Mouse (Mus musculus) yolk sac, embryonic 10.5 days (tissue): ENCODE data around the gene Lclat1.

ENCODE experiments used
- DNase-seq: peaks from one replicate; pipeline ENCODE4 v3.0.0-alpha.2; 2017; ENCODE audit warnings: low spot score

Lclat1 gene

DNA sequence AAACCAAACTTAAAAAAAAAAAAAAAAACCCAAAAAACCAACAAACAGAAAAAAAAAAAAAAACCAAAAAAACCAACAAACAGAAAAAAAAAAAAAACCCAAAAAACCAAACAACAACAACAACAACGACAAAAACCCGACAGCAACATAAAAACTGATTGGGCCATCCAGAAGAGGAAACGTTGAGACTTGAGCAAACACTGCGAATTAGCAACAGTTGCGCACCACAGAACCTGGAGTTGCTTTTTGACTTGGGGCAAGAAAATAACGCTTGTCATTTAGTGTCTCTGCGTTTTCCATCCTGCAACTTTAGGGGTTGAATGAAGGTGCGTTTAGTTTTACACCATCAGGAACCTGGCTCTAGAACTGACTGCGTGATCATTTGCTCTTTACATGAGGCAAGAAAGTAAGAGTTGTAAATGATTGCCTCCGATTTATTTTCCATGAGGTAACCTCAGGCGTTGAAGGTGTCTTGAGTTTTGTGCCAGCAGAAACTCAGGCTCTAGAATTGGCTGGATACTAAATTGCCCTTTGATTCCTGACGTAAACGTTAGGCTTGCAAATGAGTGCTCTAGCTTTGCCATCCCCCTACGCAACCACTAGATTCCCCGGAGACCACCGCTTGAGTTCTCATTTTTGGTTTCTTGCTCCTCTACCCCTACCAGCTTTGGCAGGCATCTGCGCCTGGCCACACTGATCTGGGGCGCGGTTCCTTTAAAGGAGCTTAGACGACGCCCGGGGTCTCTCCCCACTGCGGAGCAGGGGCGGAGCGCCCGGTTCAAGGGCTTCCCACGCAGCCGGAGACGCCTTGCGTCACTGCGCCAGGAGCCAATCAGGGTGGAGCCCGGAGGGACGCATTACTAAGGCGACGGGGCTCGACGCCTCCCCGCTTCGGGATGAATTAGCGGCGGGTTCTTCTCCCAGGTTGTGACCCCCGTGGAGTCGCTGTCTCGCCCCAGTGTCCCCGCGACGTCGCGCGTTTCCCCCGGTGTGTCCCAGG lies at the start of gene Lclat1:
Gene Lclat1, plus strand, starts transcription at position 828 of the 1,000 bp plus-strand sequence.
- peak; percentile 92 for DNase-seq

DNA sequence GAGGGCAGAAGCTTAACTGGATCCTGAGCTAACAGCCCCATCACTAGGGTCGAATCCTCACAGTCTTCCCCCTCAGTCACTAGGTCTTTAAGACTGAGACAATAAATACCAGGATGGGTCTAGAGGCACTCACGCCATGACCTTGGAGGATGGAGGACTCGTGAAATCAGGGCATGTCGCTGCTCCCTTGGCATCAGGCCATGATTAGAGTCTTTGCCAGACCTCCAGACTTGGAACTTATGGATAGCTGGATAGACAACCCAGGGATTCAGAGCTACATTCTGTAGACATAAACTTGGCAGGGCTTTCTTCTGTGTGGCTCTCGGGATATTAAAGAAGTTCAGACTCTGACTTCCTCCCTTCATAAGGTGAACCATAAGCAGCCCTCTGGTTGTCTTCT lies 49.5 kb upstream of the Lclat1 start:
- DNase-seq, result no peak

DNA sequence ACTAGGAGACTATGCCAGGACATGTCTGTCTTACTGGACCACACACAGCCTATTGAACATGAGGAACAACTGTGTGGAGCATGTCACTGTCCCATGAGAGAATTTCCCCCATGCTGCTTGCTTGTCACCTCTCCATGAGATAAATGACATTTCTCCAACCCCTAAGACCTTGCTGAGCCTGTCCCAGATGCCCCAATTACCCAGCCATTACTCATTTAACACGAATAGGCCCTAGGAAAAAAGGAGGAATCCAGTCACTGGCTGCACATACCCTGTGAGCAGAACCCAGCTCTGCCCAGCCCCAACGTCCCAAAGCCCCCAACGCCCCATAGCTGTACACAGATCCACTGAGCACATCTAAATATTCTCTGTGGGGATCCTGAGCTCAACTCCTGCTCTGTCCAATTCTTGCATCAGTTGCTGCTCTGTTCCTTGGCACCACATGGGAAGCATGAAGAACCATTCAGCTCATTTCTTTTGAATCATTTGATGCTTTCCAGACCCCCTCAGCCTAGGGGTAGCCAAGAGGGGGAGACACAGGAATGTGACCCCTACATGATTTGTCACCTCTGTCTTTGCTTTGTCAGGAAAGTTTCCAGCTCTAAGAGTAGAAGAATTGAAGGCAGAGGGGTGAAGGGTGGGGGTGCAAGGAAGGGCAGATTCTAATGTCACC lies 47.4 kb upstream of the Lclat1 start:
- peak; percentile 6 for DNase-seq

DNA sequence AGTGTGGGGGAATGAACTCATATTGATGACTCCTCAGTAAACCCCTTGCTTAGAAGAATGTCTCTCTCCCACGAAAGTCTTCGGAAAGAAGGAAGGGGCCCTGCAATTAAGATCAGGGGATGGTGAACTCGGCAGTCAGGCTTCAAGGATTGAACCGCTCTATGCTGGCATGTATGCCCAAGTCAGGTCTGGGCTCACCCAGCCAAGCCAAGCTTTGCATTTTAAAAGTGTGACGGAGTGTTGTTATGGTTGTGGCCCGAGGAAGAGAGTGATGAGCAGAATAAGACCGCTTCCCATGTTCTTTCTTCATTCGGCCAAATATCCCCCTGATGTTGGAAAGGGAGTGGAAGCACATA lies 46.9 kb upstream of the Lclat1 start:
- DNase-seq, result no peak

DNA sequence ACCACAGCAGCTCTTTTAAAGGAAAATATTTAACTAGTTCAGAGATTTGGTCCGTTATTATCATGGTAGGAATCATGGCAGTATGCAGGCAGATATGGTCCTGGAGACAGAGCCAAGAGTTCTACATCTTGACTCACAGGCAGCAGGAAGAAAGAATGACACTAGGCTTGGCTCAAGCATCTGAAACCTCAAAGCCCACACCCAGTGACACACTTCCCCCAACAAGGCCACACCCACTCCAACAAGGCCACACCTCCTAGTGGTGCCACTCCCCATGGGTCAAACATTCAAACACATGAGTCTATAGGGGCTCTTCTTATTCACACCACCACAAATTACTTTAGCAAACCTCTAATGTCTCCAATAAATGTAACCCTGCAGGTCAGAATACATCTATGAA lies 45.1 kb upstream of the Lclat1 start:
- no peak for DNase-seq

DNA sequence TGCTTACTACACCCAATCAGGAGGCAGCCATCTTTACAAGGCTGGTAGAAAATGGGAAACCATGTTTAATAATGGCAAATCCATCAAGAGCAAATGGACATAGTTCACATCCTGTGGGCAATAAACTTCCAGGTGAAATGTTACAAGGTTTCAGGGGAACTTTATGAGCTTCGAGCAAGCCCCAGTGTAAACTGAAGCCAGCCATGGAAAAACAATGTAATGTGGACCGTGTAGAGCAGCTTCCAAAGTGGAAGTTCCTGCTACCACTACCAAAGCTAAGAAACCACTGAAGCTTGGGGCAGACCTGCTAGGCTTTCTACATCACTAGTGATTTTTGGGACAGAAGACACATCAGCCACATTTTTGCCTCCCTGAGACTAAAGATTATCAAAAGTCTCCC lies 44.5 kb upstream of the Lclat1 start:
- DNase-seq, result no peak

DNA sequence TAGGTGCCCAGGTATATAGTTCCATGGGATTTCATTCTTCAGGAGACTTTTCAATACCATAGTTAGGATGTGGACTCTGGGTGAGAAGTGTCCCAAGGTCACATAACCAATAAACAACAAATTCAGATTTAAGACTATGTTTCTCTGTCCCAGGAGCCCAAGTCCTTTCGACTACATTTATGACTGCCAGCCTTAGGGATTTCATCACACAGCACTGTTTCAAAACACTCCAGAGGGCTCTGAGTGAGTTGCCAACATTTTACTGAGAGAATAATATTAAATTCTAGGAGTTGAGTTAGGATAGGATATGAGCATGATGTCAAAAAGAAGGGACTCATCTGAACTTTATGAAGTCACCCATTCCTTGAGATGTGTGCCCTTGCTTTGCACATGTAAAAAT lies 44.0 kb upstream of the Lclat1 start:
- DNase-seq, result no peak

DNA sequence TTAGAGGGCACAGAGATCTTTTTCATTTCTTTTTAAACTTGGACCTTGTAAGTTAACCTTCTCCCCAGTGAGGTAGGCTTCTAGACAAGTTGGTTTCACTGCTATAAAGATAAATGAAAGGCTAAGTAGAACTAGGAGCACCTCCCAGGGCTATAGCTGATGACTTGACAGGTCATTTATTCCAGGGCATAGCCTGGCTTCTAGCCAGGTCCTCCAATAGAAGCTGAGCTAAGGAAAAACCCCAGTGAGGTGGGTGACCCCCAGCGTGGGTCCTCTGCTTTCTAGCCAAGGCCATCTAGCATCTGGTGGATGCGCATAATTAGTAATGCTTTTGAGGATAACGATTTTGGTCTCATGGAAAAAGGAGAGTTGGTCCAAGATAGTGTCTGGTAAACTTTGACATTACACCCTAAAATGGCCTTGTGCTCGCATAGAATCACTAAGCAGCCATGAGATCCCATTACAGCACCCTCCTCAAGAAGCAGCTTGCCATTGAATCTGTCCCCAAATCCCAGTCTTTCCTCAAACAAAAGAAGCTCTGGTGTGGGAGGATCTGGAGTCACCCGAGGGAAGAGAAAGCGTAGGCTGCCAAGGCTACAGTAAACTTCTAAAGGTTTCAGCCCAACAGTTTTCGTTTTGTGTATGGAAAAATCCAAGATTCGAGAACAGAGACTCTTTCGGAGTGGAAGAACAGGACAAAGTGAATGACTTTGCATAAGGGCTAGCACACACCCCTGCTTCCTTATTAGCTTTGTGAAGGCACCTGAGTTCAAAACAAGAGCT lies 41.2 kb upstream of the Lclat1 start:
- DNase-seq, result no peak

DNA sequence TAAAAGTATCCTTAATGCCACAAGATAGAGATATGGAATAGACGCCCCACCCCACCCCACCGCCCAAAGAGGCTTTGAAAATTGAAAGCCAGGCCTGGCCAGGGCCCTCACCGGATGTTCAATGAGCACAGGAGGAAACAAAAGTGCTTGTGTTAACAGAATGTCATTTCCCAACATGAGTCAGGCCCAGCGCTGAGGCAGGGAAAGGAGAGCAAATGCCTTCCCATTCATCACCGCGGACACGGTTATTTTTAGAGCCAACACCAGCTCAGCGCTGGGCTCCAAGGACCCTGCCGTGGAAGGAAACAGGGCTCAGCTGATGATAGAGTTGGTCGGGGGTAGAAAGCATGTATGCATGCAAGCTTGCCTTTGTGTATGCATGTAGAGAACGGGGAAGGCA lies 40.4 kb upstream of the Lclat1 start:
- peak; percentile 28 for DNase-seq

DNA sequence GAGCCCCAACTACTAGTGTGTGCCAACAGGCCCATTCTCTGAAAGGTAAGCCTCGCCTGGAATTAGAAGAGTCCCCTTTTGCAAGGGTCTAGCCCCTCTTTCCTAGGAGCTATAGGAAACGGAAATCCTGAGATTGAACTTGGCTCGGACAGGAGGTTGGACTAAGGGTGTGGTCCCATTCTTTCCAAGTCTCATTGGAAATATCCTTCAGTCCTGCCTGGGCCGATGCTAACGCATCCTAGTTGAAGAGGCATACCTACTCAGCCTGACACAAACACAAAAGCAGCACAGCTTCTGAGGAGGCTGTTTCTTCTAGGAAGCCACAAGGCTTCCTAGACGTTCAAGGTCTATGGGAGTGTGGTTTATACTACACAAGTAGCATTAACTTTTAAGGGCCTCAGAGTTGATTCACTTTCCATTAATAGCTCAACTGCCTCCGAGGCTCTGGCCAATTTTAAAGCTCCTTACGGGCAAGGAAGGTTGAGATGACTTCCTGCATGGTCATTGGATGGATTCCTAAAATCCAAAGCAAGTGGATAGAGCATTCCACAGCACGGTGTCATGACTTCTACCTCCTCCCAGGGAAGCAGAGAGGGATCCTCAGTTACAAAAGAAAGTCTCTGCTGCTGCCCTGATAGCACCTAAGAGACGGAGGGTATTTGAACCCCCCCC lies 39.3 kb upstream of the Lclat1 start:
- DNase-seq, result no peak

DNA sequence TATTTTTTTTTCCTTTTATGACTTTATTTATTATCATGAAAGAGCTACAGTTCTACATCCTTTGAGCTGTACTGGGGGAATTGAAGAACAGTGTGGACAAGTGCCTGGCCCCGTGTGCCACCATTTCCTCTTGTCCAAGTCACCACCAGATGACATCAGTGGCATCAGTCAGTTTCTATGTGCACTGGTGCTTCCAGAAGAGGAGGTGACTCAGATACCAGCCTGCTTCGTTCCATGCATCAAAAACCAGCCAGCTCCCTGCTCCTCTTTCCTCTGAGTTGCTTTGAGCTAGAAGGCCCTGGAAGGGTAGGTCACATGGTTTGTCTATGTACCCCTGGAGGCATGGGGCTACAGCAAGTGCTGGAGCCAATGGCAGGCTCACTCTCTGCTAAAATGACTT lies 37.3 kb upstream of the Lclat1 start:
- DNase-seq, result no peak

DNA sequence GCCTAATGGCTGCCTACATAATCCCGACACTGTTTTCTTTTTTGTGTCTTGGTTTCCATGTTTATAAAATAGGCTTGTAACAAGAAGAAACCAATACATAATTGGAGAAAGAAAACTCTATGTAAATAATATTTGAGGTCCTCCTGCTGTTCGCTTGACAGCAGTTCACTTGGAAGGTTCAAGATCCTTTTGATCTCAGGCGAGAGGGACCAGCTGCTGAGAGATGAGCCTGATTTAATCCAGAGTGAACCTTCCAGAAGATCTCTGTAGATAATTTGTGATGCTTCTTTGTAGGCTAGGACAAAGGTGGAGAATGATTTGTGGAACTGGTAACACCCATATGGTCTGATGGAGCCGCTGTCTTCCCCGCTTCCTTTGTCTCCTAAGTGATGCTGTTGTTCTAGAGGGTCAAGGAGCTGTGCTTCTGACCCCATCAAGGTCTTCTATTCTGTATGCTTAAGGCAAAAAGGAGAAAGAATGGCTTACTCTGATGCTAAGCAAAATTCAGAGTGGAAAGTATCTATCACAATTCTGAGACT lies 36.0 kb upstream of the Lclat1 start:
- no peak for DNase-seq

DNA sequence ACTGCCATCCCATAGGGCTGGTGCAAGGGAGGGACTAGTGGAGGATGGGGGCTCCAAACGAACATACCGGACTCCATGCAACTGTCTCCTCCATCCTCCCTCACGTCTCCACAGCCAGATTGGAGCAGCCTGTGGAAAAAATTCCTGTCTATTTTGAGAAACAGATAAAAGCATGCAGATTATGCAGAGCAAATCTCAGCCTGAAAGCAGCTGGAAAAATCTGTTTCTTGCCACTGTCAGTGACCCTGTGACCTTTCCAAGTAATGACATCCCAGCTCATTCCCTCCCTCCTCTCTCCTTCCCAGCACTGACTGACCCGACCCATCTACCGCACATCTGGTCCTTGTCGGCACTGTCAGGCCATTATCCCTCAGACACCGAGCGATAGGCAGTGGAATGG lies 35.5 kb upstream of the Lclat1 start:
- peak; percentile 61 for DNase-seq

DNA sequence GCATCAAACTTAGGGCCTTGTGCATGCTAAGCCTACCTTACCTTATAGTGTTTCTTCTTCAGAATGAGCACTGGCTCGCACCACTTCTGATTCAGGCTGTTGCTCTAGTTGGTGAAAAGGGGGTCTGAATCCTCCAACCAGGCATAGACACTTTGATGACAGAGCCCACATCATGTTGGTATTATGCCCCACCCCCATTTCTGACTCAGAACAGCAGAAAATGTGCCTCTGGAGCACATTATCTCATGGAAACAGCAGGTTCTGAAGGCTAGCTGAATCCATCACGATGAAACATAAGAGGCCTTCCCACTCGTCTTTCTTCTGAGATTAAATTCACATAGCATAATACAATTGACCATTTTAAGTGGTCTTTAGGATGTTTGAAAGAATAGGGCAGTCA lies 33.2 kb upstream of the Lclat1 start:
- DNase-seq, result no peak

DNA sequence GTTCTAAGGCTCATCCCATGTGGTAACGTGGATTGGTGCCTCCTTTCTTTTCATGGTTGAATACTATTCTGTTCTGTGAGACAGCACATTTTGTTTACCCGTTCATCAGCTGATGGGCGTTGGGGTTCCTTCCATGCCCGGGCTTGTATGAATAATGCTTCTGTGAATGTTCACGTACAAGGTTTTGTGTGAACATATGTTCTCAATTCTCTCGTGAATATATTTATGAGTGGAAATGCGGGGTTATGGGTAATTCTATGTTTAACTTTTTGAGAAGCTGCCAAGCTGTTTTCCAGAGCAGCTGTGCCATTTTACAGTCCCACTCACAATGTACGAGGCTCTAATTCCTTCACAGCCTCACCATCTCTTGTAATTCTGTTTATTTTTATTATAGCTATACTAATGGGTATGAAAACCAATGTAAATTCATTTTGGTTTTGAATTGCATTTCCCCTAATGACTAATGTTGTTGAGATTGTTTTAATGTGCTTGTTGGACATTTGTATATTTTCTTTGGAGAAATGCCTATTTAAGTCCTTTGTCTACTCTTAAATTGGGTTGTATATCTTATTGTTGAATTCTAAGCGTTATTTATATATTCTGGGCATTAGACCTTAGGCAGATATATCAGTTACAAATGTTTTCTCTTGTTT lies 32.4 kb upstream of the Lclat1 start:
- DNase-seq, result no peak

DNA sequence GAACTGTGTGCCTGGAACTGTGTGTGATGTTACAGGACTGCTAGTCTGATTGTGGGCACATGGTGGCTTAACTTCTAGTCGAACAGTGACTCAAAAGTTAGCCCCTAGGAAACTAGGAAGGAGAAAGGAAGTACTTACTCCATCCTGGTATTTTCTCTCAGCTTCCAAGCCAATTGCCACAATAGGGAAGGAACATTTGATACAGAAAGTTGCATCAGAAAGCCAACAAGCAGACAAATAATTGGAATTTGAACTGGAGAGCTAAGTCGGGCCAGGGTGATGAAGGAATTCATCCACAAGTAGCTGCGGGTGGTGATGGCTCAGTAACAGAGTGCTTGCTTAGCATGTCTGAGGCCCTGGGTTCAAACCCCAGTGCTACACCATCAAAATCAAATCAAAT lies 30.1 kb upstream of the Lclat1 start:
- DNase-seq, result no peak

DNA sequence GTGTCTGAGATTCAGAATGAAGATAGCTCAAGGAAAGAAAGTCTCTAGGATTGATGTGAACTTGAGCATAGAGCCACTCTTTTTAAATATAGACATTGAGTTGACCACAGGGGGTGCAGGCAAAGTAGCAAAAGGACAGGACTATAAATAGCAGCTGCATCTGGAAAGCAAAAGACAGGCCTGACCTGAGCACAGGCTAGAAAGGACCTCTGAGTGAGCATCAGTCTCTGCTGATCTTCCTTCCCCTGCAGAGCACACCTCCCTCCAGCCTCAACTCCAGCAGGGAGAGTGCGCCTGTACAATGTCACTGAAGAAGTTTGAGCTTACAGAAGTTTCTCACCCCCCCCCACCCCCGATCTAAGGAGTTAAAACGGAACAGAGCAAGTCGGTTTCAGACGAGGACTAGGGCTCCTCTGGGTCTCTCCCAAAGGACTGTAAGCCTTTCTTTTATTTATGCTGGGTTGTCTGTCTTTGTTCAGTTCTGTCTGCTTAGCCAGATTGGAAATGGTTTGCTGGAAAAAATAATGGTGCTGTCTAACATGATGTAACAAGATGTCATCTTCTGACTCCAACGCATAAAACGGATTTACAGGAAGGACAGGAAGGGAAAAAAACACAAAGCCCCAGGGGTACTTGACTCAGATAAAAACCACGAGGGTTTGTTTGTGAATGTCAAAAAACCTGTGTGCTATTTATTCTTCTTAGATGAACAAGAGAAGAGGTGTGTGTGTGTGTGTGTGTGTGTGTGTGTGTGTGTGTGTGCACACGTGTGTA lies 26.2 kb upstream of the Lclat1 start:
- no peak for DNase-seq

DNA sequence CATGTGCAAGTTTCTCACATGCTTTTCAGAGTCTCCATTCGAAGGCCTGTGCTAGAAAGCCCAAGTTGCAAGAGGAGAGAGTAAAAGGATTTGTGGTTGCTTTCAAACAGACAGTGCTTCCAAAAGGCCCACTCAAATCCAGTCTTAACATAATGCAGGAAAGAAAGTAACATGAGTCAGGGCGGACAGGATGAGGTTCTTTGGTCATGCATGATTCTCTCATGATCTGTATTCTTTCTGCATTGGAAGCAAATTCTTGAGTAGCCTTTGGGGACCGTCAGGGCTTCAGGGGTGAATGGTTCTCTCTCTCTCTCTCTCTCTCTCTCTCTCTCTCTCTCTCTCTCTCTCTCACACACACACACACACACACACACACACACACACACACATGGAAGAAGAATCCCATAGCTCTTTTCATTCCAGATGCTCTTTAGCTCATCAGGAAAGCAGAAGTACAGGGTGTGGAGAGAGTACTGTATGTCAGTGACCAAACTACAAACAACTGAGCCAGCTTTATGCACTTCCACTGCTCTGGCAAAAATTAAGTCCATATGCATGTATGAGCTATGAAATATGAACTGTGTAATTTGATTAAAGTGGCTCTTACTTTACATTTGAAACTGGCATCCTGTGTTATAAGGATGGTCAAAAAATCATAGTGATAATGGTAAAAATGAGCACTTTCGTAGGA lies 25.1 kb upstream of the Lclat1 start:
- DNase-seq, result no peak

DNA sequence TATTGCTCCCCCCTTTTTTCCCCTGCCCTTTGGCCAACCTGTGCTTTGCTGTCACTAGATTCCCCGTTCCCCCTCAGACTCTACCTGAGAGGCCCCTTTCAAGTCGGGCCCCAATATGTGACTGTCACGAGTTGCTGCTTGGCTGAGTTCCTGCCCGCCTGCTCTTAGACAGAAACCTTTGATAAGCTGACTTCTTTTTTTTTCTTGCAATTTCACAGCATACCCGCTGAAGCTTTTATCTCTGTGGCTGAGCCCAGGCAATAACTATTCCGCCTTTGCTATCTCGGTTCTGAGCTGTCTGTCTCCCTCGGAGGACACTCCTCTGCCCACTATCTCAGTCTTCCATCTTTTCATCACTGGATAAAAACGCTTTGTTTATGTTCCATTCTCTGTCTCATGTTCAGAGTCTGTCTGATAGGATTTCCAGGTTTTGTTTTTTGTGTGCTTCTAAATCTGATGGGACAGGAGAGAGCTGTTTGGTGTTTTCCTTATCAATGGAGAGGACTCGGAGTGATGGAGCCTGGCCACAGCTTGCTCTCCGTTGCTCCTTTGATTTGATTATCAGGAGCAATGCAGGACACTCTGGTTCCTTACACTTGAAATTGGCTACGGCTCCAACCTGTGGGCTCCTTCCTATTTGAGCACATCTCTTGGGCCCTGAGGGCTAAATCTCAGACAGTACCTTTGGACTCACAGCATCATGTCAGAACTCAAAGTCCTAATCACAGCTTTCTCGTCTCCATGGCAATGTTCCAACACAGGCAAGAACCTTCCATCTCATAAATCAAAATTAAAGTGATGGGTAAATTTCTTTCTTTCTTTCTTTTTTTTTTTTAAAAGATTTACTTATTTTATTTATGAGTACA lies 20.5 kb upstream of the Lclat1 start:
- no peak for DNase-seq
